Mouse (Mus musculus): ENCODE results near the gene Mtmr14. TPM values are rescaled to one million over a fixed set of nuclear protein-coding genes. Genes with fewer than 3 reads are reported as not detected.

Mtmr14 gene
- total and polyA plus RNA-seq, 3 experiments, result 63.9 to 88.0 (median 81.0) TPM

DNA sequence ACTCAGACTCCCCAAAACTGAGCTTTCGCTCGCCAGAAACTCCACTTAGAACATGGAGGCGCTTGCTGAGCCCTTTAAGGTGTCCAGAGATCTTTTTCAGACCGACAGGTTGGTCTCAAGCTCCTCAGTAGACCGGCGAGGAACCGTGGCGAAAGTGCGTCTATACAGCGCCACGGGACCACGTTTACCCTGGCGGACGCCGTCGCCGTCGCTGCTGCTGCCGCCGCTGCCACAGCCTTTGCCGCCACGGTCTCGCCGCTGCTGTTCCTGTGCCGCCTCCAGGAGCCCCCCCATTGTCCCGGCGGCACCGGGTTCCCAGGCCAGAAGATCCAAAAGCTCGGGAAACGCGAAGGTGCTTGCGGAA is 69.3 kb downstream of the Mtmr14 start, which contains the start of gene Brpf1 (continued):
- TF ChIP-seq ETS1 (conservative IDR thresholded peaks at IDR 0.05; ENCODE audit: low read depth, low read length) (no peak), KAT2A (IDR thresholded peaks at IDR 0.05; ENCODE audit: insufficient replicate concordance, low read length) (peak; percentile 60; the same call in 1 of the 2 replicates), GABPA (IDR thresholded peaks at IDR 0.05; ENCODE audit: insufficient replicate concordance, low read depth, low read length) (no peak), JUN (IDR thresholded peaks at IDR 0.05; ENCODE audit: insufficient read depth, low read depth, low read length) (no peak), CHD2 (IDR thresholded peaks at IDR 0.05; ENCODE audit: low read length) (no peak)

DNA sequence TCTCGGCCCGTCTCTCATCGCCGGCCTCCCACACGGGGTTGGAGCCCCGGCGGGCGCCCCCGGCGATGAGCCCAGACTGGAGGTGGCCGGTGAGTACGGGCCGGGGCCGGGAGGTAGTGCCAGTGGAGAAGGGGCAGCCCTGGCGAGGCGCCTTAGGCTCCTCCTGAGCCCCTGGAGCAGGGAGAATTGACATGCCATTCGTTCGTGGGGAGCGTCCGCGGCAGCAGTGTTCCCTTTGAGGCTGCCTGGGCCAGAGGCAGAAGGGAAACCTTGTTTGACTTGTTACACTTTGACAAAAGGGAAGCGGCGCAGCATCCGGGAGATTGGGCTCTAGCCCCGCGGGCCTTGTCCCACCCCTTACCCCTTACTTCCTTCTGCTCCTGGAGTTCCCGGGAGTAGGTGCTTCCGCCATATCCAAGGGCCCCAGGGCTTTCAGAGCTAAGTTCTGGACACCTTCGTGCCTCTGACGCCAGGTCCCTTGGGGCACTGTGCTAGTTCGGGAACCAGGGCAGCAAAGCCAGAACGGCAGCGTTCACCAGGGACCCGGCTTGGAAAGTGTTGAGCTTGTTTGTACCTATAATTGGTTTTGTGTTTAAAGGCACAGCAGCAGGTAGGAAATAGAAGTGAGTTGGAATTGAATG is 70.0 kb downstream of the Mtmr14 start:
- Histone ChIP-seq H3K4me2 (ENCODE audit: insufficient read depth, low read depth, poor library complexity, severe bottlenecking) (peak overlapping the region; percentile 94), H3K9me3 (replicated peaks; ENCODE audit: low read length) (no peaks in the 10 kb centered on the region), H3K9ac (ENCODE audit: insufficient read depth, low read depth) (peak overlapping the region; percentile 90), H3K4me3 (replicated peaks in 1 of 3; ENCODE audit: low read depth in 2 of 3, low read length in 2 of 3, poor library complexity in 1 of 3) (peak overlapping the region; percentile 91 to 98 (median 97)), H3K79me2 (replicated peaks; ENCODE audit: control insufficient read depth, extremely low read depth, insufficient read depth, poor library complexity, severe bottlenecking) (peaks cover 38% of the 10 kb centered on the region), H3K4me1 (ENCODE audit: control insufficient read depth in 1 of 2, insufficient read depth in 2 of 2) (peaks cover 10 to 34% of the 10 kb centered on the region in 2 experiments), H3K27me3 (replicated peaks) (no peaks in the 10 kb centered on the region), H3K36me3 (replicated peaks in 1 of 2; ENCODE audit: control insufficient read depth in 1 of 2, insufficient read depth in 1 of 2, low read length in 1 of 2) (peaks cover 19 to 30% of the 10 kb centered on the region in 2 experiments), H3K27ac (ENCODE audit: insufficient read depth, low read depth) (peak overlapping the region; percentile 77)
- dilution Hi-C loops (cut with MboI; ENCODE audit: extremely low pct_ligation_motif_present, extremely low pct_unique_long_range_greater_than_20kb, low sequenced_read_pairs) (no loop called here), in situ Hi-C loops (cut with MboI; ENCODE audit: low pct_ligation_motif_present, low pct_unique_long_range_greater_than_20kb, low sequenced_read_pairs) (loop anchor here (10.0 to 25.0 kb wide), 2 partner anchors 263 to 595 kb away; partner anchors contain the start of gene Thumpd3)
- no peak; the same call in 1 of the 2 replicates for TF ChIP-seq MXI1 (IDR thresholded peaks at IDR 0.05; ENCODE audit: low read depth, low read length)
- 0 out of 2 replicates have a peak, but pooled peaks have one; percentile 5 for TF ChIP-seq ELF1 (IDR thresholded peaks at IDR 0.05; ENCODE audit: low read depth, low read length)
- DNase-seq (ENCODE audit: extremely low read depth), result peak; percentile 35

DNA sequence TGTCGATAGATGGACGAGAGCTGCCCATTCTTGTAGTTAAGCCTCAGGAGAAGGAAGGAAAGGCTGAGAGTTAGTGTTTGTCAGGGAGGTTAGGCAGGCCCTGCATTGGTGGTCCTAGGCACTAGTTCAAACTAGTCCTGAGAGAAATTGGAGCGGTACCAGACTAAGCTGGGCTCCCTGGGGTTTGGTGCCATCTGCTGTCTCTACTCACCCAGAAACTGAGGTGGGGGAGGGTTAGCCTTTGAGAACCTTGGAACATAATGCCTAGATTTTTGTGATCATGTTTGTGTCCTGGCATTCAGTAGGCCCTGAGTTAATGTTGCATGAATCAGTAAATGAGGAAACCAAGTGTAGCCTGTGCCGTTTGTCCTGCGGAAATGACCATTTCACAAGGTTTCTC is 70.5 kb downstream of the Mtmr14 start:
- Histone ChIP-seq H3K9ac (ENCODE audit: insufficient read depth, low read depth) (peak overlapping the region; percentile 90), H3K9me3 (replicated peaks; ENCODE audit: low read length) (no peaks in the 10 kb centered on the region), H3K27ac (ENCODE audit: insufficient read depth, low read depth) (peak overlapping the region; percentile 31), H3K4me2 (ENCODE audit: insufficient read depth, low read depth, poor library complexity, severe bottlenecking) (peak overlapping the region; percentile 94), H3K36me3 (replicated peaks in 1 of 2; ENCODE audit: control insufficient read depth in 1 of 2, insufficient read depth in 1 of 2, low read length in 1 of 2) (peaks cover 22 to 35% of the 10 kb centered on the region in 2 experiments), H3K79me2 (replicated peaks; ENCODE audit: control insufficient read depth, extremely low read depth, insufficient read depth, poor library complexity, severe bottlenecking) (peaks cover 40% of the 10 kb centered on the region), H3K27me3 (replicated peaks) (no peaks in the 10 kb centered on the region), H3K4me3 (replicated peaks in 1 of 3; ENCODE audit: low read depth in 2 of 3, low read length in 2 of 3, poor library complexity in 1 of 3) (peak overlapping the region; percentile 91 to 98 (median 97)), H3K4me1 (ENCODE audit: control insufficient read depth in 1 of 2, insufficient read depth in 2 of 2) (peaks cover 10 to 32% of the 10 kb centered on the region in 2 experiments)
- in situ Hi-C loops (cut with MboI; ENCODE audit: low pct_ligation_motif_present, low pct_unique_long_range_greater_than_20kb, low sequenced_read_pairs), result loop anchor here (10.0 to 25.0 kb wide), 2 partner anchors 263 to 596 kb away; partner anchors contain the start of gene Thumpd3
- dilution Hi-C loops (cut with MboI; ENCODE audit: extremely low pct_ligation_motif_present, extremely low pct_unique_long_range_greater_than_20kb, low sequenced_read_pairs), result no loop called here
- peak; percentile 63 for DNase-seq (ENCODE audit: extremely low read depth)
- TF ChIP-seq SIN3A (IDR thresholded peaks at IDR 0.05; ENCODE audit: low read length) (peak; percentile 25; the same call in 1 of the 2 replicates), RCOR1 (conservative IDR thresholded peaks at IDR 0.05; ENCODE audit: low read depth, low read length) (no peak), EP300 (IDR thresholded peaks at IDR 0.05; ENCODE audit: low read length) (no peak), ZNF384 (IDR thresholded peaks at IDR 0.05; ENCODE audit: low read depth, low read length) (0 out of 2 replicates have a peak, but pooled peaks have one; percentile 13), NELFE (IDR thresholded peaks at IDR 0.05; ENCODE audit: low read depth, low read length) (no peak), MAX (IDR thresholded peaks at IDR 0.05; ENCODE audit: low read length) (no peak), MAZ (IDR thresholded peaks at IDR 0.05; ENCODE audit: low read depth, low read length) (0 out of 2 replicates have a peak, but pooled peaks have one; percentile 75), ZC3H11A (IDR thresholded peaks at IDR 0.05; ENCODE audit: low read depth, low read length) (peak; percentile 33), CHD1 (IDR thresholded peaks at IDR 0.05; ENCODE audit: low read depth, low read length) (no peak), BHLHE40 (IDR thresholded peaks at IDR 0.05; ENCODE audit: low read depth, low read length) (no peak), KAT2A (IDR thresholded peaks at IDR 0.05; ENCODE audit: insufficient replicate concordance, low read length) (no peak), CHD2 (IDR thresholded peaks at IDR 0.05; ENCODE audit: low read length) (peak; percentile 82), GABPA (IDR thresholded peaks at IDR 0.05; ENCODE audit: insufficient replicate concordance, low read depth, low read length) (no peak), JUN (IDR thresholded peaks at IDR 0.05; ENCODE audit: insufficient read depth, low read depth, low read length) (no peak), POLR2AphosphoS2 (IDR thresholded peaks at IDR 0.05; ENCODE audit: low read depth, low read length) (no peak), ZKSCAN1 (IDR thresholded peaks at IDR 0.05; ENCODE audit: borderline replicate concordance, low read depth, low read length) (no peak), POLR2A (IDR thresholded peaks at IDR 0.05; ENCODE audit: low read depth, low read length) (no peak), E2F4 (IDR thresholded peaks at IDR 0.05; ENCODE audit: insufficient replicate concordance, low read depth, low read length) (no peak), JUND (conservative IDR thresholded peaks at IDR 0.05; ENCODE audit: low read depth, low read length) (no peak), IRF4 (IDR thresholded peaks at IDR 0.05; ENCODE audit: low read depth, low read length) (0 out of 2 replicates have a peak, but pooled peaks have one; percentile 12), TCF12 (IDR thresholded peaks at IDR 0.05; ENCODE audit: low read depth, low read length) (no peak), MAFK (IDR thresholded peaks at IDR 0.05; ENCODE audit: insufficient replicate concordance, low read length) (no peak), HCFC1 (IDR thresholded peaks at IDR 0.05; ENCODE audit: low read depth, low read length) (no peak), MYC (IDR thresholded peaks at IDR 0.05; ENCODE audit: low read depth, low read length) (no peak), ZMIZ1 (IDR thresholded peaks at IDR 0.05; ENCODE audit: low read depth, low read length) (no peak)
